Mouse (Mus musculus): ENCODE results near the gene Klhl35. TPM values are rescaled to one million over a fixed set of nuclear protein-coding genes. Genes with fewer than 3 reads are reported as not detected.

Gene Klhl35
- polyA plus RNA-seq, 1 experiment from 2014 or later: 0.12 TPM

DNA sequence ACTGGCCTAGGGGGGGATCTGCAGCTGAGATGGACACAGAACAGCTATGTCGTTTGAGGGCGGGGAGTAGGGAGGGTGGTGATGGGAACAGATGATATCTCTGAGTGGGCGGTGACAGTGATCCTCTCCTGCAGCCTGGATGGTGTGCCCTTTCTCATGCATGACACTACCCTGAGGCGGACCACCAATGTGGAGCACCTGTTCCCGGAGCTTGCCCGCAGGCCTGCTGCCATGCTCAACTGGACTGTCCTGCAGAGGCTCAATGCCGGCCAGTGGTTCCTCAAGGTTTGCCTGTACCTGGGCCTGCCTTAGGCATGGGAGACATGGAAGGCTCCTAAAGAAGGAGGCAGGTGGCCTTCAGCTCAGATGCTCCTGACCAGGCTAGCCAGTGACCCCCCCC lies 12.9 kb upstream of the Klhl35 start:
- WGBS (ENCODE audit: insufficient replicate concordance): 58% methylated on average over 7 of the region's 7 CpGs
- Histone ChIP-seq H3K36me3 (no peaks in the 10 kb centered on the region), H3K9me3 (replicated peaks) (no peaks in the 10 kb centered on the region), H3K4me3 (replicated peaks) (no peak overlapping the region), H3K27ac (no peak overlapping the region), H3K4me2 (no peak overlapping the region), H3K27me3 (0 out of 2 replicates have a peak, but pooled peaks cover 5% of the 10 kb centered on the region), H3K4me1 (replicated peaks) (no peaks in the 10 kb centered on the region), H3K9ac (no peak overlapping the region)
- DNase-seq (no peak), ATAC-seq (ENCODE audit: low read depth) (no peak)

DNA sequence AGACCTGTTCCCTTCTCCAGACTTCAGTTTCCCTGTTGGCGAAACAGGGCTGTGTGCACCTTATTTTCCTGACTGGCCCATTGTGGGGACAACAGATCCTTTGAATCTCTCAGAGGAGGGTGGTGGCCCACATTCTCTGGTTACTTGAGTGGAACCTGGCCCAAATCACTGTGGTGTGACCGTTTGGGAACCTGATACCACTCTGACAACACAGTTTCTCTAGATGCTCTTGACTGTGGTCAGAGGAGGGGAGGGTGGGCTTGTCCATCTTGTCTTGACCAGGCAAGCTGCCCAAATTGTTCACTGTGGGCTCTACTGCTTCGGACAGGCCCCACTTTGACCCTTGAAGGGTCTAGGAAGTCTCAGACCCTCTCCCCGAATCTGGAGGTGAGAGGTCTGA lies 11.8 kb upstream of the Klhl35 start:
- Histone ChIP-seq H3K9ac (no peak overlapping the region), H3K36me3 (no peaks in the 10 kb centered on the region), H3K4me2 (no peak overlapping the region), H3K4me1 (replicated peaks) (no peaks in the 10 kb centered on the region), H3K9me3 (replicated peaks) (no peaks in the 10 kb centered on the region), H3K27me3 (0 out of 2 replicates have a peak, but pooled peaks cover 5% of the 10 kb centered on the region), H3K4me3 (replicated peaks) (no peak overlapping the region), H3K27ac (no peak overlapping the region)
- WGBS (ENCODE audit: insufficient replicate concordance): 44% methylated on average over 4 of the region's 4 CpGs
- DNase-seq (no peak), ATAC-seq (ENCODE audit: low read depth) (no peak)

DNA sequence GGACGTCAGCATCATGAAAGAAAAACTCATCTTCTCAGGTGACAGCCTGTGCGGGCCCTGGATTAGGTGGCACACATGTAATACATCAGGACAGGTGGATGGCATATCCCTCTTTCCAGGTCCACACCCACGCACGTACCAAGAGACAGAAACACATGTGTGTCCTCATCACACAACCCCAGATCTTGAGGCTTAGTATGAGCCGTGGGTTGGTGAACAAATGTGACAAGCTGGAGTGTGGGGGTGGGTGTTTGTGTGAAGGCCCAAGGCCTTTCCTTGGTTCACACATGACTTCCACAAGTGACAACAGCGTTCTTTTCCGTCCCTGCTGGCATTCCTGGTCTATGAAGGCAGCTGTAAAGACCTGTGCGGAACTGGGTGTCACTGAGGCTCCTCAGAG lies 7.0 kb upstream of the Klhl35 start:
- ATAC-seq (ENCODE audit: low read depth) (no peak), DNase-seq (no peak)
- Histone ChIP-seq H3K9ac (no peak overlapping the region), H3K27ac (no peak overlapping the region), H3K36me3 (no peaks in the 10 kb centered on the region), H3K4me3 (replicated peaks) (no peak overlapping the region), H3K4me2 (no peak overlapping the region), H3K9me3 (replicated peaks) (no peaks in the 10 kb centered on the region), H3K4me1 (replicated peaks) (no peaks in the 10 kb centered on the region), H3K27me3 (0 out of 2 replicates have a peak, but pooled peaks cover 5% of the 10 kb centered on the region)
- 72% methylated on average over 8 of the region's 8 CpGs for WGBS (ENCODE audit: insufficient replicate concordance)

DNA sequence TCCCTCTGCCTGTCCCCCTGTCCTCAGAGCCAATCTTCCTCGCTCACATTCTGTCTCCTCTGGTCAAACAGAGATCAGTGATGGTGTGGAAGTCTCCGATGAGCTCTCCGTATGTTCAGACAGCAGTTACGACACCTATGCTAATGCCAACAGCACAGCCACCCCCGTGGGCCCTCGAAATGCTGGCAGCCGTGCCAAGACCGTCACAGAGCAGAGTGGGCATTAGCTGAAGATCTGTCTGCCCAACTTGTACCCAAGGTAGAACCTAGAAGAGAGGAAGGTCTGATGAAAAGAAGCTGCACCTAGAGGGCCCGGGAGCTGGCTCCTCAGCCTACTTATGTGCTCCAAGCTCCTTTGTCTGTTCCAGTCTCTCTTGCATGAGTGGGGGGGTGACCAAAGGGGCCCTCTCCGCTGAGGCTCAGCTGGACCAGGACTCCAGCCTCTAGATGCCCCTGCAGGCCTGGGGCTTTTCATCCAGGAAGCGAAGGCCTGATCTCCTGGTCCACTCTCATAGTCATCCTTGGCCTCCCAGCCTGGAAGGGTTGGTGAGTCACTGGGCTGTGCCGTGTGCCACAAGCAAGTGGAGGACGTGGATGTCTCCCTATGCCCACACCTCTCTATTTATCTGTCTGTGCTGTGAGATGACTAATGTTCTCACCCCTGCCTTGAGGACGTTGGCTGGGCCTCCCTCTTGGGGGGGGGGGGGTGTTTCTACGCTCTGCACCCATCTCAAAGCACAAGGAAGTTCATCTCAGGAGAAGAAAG lies 5.7 kb upstream of the Klhl35 start:
- Histone ChIP-seq H3K27me3 (peaks cover 8% of the 10 kb centered on the region; the same call in 1 of the 2 replicates), H3K36me3 (no peaks in the 10 kb centered on the region), H3K4me2 (no peak overlapping the region), H3K9ac (no peak overlapping the region), H3K4me1 (replicated peaks) (no peaks in the 10 kb centered on the region), H3K27ac (no peak overlapping the region), H3K9me3 (replicated peaks) (no peaks in the 10 kb centered on the region), H3K4me3 (replicated peaks) (no peak overlapping the region)
- no peak for ATAC-seq (ENCODE audit: low read depth)
- WGBS (ENCODE audit: insufficient replicate concordance): 71% methylated on average over 15 of the region's 15 CpGs
- DNase-seq: no peak

DNA sequence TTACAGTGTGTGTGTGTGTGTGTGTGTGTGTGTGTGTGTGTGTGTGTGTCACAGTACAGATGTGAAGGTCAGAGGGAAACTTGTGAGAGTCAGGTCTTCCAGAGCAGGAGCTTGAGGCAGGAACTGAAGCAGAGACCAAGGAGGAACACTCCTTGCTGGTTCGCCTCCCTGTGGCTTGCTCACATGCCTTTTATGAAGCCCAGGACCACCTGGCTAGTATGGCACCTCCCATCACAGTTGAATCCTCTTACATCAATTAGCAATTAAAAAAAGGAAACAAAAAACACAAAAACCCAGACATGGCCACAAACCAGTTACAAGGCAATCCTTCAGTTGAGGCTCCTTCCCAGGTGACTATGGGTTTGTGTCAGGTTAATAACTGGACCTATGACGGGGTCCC lies 2.7 kb upstream of the Klhl35 start:
- Histone ChIP-seq H3K36me3 (no peaks in the 10 kb centered on the region), H3K4me2 (no peak overlapping the region), H3K27me3 (peaks cover 31% of the 10 kb centered on the region), H3K4me1 (replicated peaks) (peaks cover 10% of the 10 kb centered on the region), H3K4me3 (replicated peaks) (no peak overlapping the region), H3K9ac (no peak overlapping the region), H3K9me3 (replicated peaks) (no peaks in the 10 kb centered on the region), H3K27ac (no peak overlapping the region)
- ATAC-seq (ENCODE audit: low read depth): no peak
- WGBS (ENCODE audit: insufficient replicate concordance): 50% methylated on average over 2 of the region's 2 CpGs
- no peak for DNase-seq

DNA sequence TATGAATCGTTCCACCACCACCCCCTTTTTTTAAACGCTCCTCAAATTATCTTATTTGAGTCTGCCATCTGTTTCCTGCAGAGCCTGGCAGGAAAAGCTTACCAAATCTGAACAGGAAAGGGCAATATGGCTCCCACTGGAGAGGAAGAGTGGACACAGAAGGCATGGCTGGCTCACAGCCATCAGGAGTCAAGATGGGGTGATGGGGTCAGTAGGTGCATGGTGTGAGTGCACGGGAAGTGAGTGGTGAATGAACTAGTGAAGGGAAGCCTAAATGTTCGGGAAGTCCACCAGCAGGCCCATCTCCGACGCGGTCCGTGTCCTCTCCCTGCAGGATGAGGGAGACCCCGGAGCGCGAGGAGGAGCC lies 2.1 kb downstream of the Klhl35 start:
- Histone ChIP-seq H3K9me3 (replicated peaks) (no peaks in the 10 kb centered on the region), H3K36me3 (peaks cover 10% of the 10 kb centered on the region), H3K9ac (peak overlapping the region; percentile 53), H3K27ac (peak overlapping the region; percentile 73), H3K4me3 (replicated peaks) (peak overlapping the region; percentile 57), H3K27me3 (peaks cover 57% of the 10 kb centered on the region), H3K4me1 (replicated peaks) (peaks cover 37% of the 10 kb centered on the region), H3K4me2 (peak overlapping the region; percentile 76)
- WGBS (ENCODE audit: insufficient replicate concordance): 4% methylated on average over 11 of the region's 11 CpGs
- peak; percentile 13 for ATAC-seq (ENCODE audit: low read depth)
- DNase-seq: no peak

DNA sequence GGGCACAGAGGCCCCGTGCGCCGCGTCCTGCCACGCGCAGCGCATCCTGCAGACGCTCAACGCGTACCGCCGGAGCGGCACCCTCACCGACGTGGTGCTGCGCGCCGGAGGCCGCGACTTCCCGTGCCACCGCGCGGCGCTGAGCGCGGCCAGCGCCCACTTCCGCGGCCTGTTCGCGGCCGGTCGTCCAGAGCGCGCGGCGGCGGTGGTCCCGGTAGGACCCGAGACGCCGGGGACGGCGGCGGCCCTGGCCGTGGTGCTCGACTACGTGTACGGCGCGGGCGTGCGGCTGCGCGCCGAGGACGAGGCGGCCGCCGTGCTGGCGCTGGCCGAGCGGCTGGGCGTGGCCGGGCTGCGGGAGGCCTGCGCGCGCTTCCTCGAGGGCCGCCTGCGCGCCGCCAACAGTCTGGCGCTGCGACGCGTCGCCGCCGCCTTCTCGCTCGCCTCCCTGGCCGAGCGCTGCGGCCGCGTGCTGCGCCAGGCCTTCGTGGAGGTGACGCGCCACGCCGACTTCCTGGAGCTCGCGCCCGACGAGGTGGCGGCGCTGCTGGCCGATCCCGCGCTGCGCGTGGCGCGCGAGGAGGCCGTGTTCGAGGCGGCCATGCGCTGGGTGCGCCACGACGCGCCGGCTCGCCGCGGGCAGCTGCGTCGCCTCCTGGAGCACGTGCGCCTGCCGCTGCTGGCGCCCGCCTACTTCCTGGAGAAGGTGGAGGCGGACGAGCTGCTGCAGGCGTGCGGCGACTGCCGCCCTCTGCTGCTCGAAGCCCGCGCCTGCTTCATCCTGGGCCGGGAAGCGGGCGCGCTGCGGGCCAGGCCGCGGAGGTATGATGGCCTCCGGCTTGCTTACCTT lies 2.7 kb downstream of the Klhl35 start:
- H3K9me3 ChIP-seq (replicated peaks): no peaks in the 10 kb centered on the region
- H3K4me3 ChIP-seq (replicated peaks): peak overlapping the region; percentile 57
- peaks cover 57% of the 10 kb centered on the region for H3K27me3 ChIP-seq
- 1% methylated on average over 135 of the region's 145 CpGs for WGBS (ENCODE audit: insufficient replicate concordance)
- peak overlapping the region; percentile 53 for H3K9ac ChIP-seq
- peaks cover 43% of the 10 kb centered on the region for H3K4me1 ChIP-seq (replicated peaks)
- H3K4me2 ChIP-seq: peak overlapping the region; percentile 76
- H3K36me3 ChIP-seq: peaks cover 16% of the 10 kb centered on the region
- DNase-seq (peak; percentile 34), ATAC-seq (ENCODE audit: low read depth) (peak; percentile 48)
- peak overlapping the region; percentile 73 for H3K27ac ChIP-seq

DNA sequence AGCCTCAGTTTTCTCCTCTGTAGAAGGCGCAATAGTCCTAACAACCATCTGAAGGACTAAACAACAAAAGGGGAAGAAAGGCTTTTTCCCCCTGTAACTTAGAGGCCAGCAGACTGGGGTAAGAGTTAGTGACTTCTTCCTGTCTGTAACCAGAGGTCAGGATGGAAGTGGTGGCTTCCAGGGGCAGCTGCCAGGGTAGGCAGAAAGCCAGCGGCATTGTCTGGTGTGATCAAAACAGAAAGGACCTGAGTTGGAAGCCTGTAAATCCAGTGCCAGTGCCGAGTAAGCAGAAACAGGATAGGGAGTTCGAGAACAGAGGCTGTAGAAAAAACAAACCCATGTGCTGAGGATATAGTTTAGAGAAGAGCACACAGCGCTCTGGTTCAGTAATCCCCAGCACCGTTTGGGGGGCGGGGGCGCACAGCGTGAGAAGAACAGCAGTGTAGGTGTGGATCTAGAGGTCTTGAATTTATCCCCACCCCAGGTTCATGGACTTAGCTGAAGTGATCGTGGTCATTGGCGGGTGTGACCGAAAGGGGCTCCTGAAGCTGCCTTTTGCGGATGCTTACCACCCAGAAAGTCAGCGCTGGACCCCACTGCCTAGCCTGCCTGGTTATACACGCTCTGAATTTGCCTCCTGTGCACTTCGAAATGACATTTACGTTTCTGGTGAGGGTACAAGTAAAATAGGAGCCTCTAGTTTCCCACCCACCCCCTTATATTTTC lies 4.0 kb downstream of the Klhl35 start:
- H3K9ac ChIP-seq: no peak overlapping the region
- H3K4me3 ChIP-seq (replicated peaks): no peak overlapping the region
- H3K27me3 ChIP-seq: peaks cover 57% of the 10 kb centered on the region
- no peaks in the 10 kb centered on the region for H3K9me3 ChIP-seq (replicated peaks)
- no peak for DNase-seq
- no peak overlapping the region for H3K4me2 ChIP-seq
- ATAC-seq (ENCODE audit: low read depth): no peak
- peak overlapping the region; percentile 9; the same call in 1 of the 2 replicates for H3K27ac ChIP-seq
- H3K36me3 ChIP-seq: peaks cover 29% of the 10 kb centered on the region
- WGBS (ENCODE audit: insufficient replicate concordance): 64% methylated on average over 17 of the region's 17 CpGs
- peaks cover 56% of the 10 kb centered on the region for H3K4me1 ChIP-seq (replicated peaks)

DNA sequence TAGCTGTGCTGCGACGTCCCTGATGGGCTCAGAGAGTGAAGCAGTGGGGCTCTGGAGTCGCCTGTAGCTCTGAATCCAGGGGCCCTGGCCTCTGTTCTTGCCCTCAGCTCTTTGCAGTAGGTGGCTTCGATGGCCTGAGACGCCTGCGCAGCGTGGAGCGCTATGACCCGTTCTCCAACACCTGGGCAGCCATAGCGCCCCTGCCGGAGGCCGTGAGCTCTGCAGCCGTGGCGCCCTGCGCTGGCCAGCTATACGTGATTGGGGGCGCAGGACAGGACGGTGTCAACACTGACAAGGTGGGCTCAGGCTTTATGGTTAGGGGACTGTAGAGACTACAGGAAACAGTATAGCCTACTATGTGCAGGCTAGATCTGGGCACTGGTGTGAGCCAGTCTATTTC lies 5.8 kb downstream of the Klhl35 start:
- Histone ChIP-seq H3K4me3 (replicated peaks) (no peak overlapping the region), H3K4me1 (replicated peaks) (peaks cover 73% of the 10 kb centered on the region), H3K4me2 (no peak overlapping the region), H3K27me3 (peaks cover 41% of the 10 kb centered on the region), H3K9ac (no peak overlapping the region), H3K36me3 (peaks cover 36% of the 10 kb centered on the region), H3K9me3 (replicated peaks) (no peaks in the 10 kb centered on the region), H3K27ac (no peak overlapping the region)
- no peak for ATAC-seq (ENCODE audit: low read depth)
- no peak for DNase-seq
- WGBS (ENCODE audit: insufficient replicate concordance): 68% methylated on average over 18 of the region's 18 CpGs

DNA sequence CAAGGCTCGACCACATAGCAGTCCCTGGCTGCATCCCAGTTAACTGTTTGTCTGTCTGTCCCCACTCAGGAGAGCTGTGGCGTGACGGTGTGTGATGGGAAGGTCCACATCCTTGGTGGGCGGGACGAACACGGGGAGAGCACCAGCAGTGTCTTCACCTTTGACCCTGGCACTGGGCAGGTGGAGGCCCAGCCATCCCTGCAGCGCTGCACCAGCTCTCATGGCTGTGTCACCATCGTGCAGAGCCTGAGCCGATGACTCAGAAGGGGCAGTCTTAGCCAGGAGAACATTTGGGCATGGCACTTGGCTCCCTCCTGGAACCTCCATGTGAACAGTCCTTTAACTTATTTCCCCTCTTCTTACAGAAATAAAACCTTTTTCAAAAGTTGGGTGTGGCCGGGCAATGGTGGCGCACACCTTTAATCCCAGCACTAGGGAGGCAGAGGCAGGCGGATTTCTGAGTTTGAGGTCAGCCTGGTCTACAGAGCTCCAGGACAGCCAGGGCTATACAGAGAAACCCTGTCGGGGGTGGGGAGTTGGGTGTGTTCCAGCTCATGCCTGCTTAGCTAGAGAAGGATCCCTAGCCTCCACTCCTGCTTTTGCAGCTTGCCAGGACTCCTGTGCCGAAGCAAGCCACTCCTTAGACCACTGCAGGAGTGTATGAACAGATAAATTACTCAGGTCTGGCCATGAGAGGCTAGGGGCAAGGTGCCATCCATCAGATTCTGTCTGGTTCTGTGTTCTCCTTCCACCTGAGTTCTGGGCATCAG lies 8.0 kb downstream of the Klhl35 start:
- H3K27ac ChIP-seq: peak overlapping the region; percentile 79; the same call in 1 of the 2 replicates
- H3K9ac ChIP-seq: no peak overlapping the region
- peaks cover 78% of the 10 kb centered on the region for H3K4me1 ChIP-seq (replicated peaks)
- ATAC-seq (ENCODE audit: low read depth) (peak; percentile 46; the same call in 1 of the 2 replicates), DNase-seq (peak; percentile 32)
- 75% methylated on average over 14 of the region's 14 CpGs for WGBS (ENCODE audit: insufficient replicate concordance)
- peaks cover 58% of the 10 kb centered on the region for H3K36me3 ChIP-seq
- no peak overlapping the region for H3K4me2 ChIP-seq
- H3K27me3 ChIP-seq: peaks cover 19% of the 10 kb centered on the region
- H3K9me3 ChIP-seq (replicated peaks): no peaks in the 10 kb centered on the region
- H3K4me3 ChIP-seq (replicated peaks): no peak overlapping the region
